Mouse (Mus musculus) Patski (cell line): ENCODE measurements around the gene Ankrd55. TPM values are rescaled to one million over a fixed set of nuclear protein-coding genes. Genes with fewer than 3 reads are reported as not detected.

Experiments used
- ATAC-seq: fragments of 100-300 bp; one replicate; pipeline ENCODE4 v1.8.0; 2021
- CTCF ChIA-PET: fragments of 350-600 bp; sonication (Branson Sonifier 250); formaldehyde crosslinking; loops from one replicate; lab custom pipeline; 2022; ENCODE audit warnings: inconsistent platforms; lab: Charles Lee
- POLR2A ChIA-PET: fragments of 350-600 bp; sonication (Branson Sonifier 250); formaldehyde crosslinking; loops from one replicate; lab custom pipeline; 2022; ENCODE audit warnings: antibody characterized with exemption, inconsistent platforms; lab: Charles Lee
- DNase-seq: peaks from one replicate; pipeline ENCODE4 v3.0.0-alpha.2; 2011; ENCODE audit warnings: low read depth, low spot score
- H3K27me3 ChIP-seq: fragments of 371-371 bp; one replicate; pipeline ENCODE4 v1.5.1; 2021
- CTCF ChIP-seq: fragments of 100-300 bp; IDR thresholded peaks from one replicate; pipeline ENCODE4 v1.5.1; 2021
- in situ Hi-C: fragments of 300-500 bp; cut with MboI; formaldehyde crosslinking; loops from 3 replicates; pipeline ENCODE4 v1.11.1; 2018; ENCODE audit warnings: low pct_unique_long_range_greater_than_20kb, mixed read lengths
- polyA plus RNA-seq: library from polyadenylated mRNA; unstranded; gene quantifications from one replicate; pipeline ENCODE4 v1.2.3, GENCODE M21; 2021

Gene Ankrd55
- polyA plus RNA-seq, 1 experiment from 2014 or later, result 1.2 TPM

DNA sequence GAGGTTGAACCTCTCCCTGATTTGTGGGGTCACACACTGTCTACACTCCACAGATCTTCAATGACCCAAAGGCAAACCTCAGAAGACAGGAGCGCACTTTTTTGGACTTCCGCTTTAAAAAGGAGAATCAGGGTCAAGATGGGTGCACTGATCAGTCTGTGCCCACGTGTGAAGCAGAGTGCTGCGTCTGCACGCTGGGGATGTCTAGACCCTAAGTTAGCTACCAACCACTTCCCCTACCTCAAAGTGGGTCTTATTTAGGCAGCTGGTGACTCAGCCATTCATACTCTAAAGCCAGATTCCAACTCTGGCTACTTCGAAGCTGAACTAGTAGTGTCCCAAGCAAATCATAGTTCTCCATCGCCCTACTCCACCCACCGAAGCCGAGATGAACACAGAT lies 48.9 kb downstream of the Ankrd55 start:
- in situ Hi-C loops, result no loop called here
- ChIA-PET POLR2A (interaction anchor here (1.2 to 1.5 kb wide), 3 partner anchors 12 to 128 kb away, joined by 3 to 5 read pairs (median 3); no protein-coding TSS in a partner anchor), CTCF (interaction anchor here (1.3 kb wide), 1 partner anchor 28 kb away, joined by 3 read pairs; no protein-coding TSS in a partner anchor)
- DNase-seq (no peak), ATAC-seq (no peak)
- no peak for TF ChIP-seq CTCF
- no peaks in the 10 kb centered on the region for H3K27me3 ChIP-seq

DNA sequence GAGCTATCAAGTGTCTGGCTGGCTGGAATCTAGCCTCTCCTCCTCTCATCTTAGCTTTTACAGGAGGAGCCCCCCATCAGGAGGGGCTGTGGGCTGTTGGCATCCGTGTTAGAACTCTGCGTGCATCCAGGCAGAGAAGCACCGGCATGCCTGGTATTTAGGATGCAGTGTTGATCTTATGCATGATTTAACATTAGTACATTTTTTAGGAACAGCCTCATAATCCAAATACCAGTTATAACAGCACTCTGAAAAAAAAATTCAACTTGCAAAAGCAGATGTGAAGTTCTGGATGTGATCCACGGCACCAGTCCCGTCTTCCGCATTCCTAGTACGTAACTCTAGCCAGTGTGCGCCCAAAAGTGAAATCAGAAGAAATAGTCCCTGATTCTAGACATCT lies 52.0 kb downstream of the Ankrd55 start:
- no peaks in the 10 kb centered on the region for H3K27me3 ChIP-seq
- DNase-seq (peak; percentile 53), ATAC-seq (peak; percentile 81)
- POLR2A ChIA-PET, result no interaction called here
- in situ Hi-C loops, result no loop called here
- TF ChIP-seq CTCF, result no peak
- CTCF ChIA-PET, result interaction anchor here (0.7 to 1.3 kb wide), 4 partner anchors 18 to 190 kb away, joined by 3 to 4 read pairs (median 3); no protein-coding TSS in a partner anchor

DNA sequence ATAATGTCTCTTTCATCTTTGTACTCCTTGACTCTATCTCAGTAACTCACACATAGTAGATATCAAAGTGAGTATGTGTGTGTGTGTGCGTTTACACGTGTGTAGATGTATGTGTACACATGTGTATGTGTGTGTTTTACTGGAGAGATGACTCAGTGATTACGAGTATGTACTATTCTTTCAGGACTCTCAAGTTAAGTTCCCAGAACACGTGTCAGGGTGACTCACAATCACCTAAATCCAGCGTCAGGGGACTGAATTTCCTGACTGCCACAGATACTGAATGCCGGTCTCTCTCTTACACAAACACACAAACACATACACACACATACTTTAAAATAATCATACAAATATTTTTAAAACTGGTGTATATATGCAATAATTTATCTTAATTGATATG lies 52.5 kb downstream of the Ankrd55 start:
- TF ChIP-seq CTCF, result no peak
- H3K27me3 ChIP-seq, result no peaks in the 10 kb centered on the region
- ChIA-PET CTCF (interaction anchor here (1.4 kb wide), 1 partner anchor 23 kb away, joined by 4 read pairs; no protein-coding TSS in a partner anchor), POLR2A (no interaction called here)
- DNase-seq, result no peak
- in situ Hi-C loops, result no loop called here
- peak; percentile 38 for ATAC-seq

DNA sequence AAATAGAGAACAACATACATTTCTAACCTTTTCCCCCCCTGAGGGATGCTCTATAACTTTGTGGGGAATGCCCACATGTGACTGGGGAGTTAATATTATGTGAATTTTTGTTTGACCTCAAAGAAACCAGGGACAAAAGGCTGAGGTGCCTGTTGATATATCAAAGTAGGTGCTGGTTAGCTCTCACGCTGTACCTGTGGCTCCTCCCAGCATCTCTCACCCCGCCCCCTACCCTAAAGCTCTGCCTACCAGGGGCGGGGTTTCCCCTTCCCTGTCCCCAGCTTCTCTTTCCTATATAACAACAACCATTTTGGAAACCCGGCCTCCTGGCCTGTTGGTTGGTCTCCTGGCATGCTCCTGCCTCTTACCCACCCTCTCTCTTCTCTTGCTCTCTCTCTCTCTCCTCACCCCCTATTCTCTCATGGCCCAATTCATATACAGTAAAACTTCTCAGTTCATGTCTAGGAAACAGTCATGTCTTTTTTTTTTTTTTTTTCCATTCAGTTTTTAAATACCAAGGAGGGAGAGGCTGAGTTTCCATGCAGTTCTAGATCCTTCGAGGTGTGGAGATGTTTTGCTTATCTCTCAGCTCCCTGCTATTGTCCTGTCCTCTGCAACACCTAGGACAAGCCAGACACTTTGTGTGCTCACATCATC lies 54.8 kb downstream of the Ankrd55 start:
- no peaks in the 10 kb centered on the region for H3K27me3 ChIP-seq
- TF ChIP-seq CTCF, result no peak
- CTCF ChIA-PET, result no interaction called here
- DNase-seq (no peak), ATAC-seq (no peak)
- in situ Hi-C loops, result no loop called here
- POLR2A ChIA-PET, result interaction anchor here (0.6 kb wide), 1 partner anchor 963 kb away, joined by 3 read pairs; no protein-coding TSS in a partner anchor

DNA sequence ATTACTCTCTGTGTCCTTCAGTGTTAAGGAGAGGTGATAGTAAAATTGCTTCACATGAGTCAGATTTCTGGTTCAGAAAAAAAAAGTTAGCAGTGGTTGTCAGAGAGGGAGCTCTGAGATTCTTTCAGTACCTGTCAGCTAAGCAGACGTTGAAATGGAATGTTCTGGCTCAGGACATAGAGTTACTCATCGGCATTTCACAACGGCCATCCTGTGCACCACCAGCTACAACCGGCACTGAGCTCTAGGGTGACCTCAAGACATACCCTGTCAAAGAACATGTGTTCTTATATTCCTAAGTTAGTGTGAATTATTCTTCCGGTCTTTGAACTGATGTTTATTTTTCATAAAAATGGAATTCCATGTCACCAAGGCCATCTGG lies 55.4 kb downstream of the Ankrd55 start:
- no peak for TF ChIP-seq CTCF
- no peak for DNase-seq
- ChIA-PET CTCF (interaction anchor here (1.1 kb wide), 1 partner anchor 17 kb away, joined by 3 read pairs; no protein-coding TSS in a partner anchor), POLR2A (interaction anchor here (0.6 kb wide), 1 partner anchor 962 kb away, joined by 3 read pairs; no protein-coding TSS in a partner anchor)
- H3K27me3 ChIP-seq, result no peaks in the 10 kb centered on the region
- in situ Hi-C loops, result no loop called here
- no peak for ATAC-seq

DNA sequence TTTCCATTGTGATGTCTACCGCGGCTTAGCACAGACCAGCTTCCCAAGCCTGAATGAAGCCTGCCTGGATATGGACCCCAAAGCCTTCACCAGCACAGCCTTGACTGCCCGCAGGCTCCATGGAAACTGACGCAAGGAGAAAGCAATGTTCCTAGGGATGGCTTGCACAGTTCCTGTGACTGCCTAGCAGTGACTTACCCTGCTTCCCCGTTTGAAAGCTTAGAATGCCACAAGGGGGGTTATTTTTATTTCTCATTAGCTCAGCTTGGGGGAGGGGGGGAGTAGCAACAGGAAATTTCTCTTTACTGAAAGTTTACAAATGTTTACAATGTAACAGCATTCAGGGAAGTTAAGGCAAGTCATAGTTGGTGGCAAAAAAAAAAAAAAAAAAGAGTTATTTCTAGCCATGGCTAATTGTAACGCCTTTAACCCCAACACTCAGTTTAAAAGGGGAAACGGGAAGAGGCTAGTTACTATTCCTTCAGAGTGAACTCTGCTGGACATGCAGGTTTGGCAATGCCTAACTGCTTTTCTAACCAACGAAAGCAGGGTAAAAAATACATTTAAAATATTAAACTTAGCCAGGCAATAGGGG lies 56.1 kb downstream of the Ankrd55 start:
- in situ Hi-C loops, result no loop called here
- DNase-seq, result no peak
- ATAC-seq, result no peak
- no peak for TF ChIP-seq CTCF
- ChIA-PET POLR2A (no interaction called here), CTCF (interaction anchor here (1.1 kb wide), 1 partner anchor 18 kb away, joined by 3 read pairs; no protein-coding TSS in a partner anchor)
- no peaks in the 10 kb centered on the region for H3K27me3 ChIP-seq

DNA sequence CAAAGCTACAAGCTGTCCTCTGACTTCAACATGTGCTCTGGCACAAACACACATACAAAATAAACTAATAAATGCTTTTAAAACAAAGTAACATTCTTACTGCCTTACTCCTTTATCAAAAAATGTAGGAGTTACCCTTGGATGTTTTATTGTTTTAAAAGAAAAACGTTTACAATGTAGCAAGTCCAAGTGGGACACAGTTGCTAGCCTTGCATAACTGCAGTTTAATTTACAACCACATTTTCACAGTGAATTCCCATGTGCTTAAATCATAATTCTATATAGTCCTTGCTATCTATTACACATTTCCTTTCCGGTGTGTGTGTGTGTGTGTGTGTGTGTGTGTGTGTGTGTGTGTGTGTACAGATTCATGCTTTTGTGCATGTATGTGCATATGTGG lies 57.3 kb downstream of the Ankrd55 start:
- peak; percentile 43 for DNase-seq
- POLR2A ChIA-PET, result interaction anchor here (0.6 kb wide), 1 partner anchor 20 kb away, joined by 4 read pairs; no protein-coding TSS in a partner anchor
- CTCF ChIA-PET, result no interaction called here

DNA sequence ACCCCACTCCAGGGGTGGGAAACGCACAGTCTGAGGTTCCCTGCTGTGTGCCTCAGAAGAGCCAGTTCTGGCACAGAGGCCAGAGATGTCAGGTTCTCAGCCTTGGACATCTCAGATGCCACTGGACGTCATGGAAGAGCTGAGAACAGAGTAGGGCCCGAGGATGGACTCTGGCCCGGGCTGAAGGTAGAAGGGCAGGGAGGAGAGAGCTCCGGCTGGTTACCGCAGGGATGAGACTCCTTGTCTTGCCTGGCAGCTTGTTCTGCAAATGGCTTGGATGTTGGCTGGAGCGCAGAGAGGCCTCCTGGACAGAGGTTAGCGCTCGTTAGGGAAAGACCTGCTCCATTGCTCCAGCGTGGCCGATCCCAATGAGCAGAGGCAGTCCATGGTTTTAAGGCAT lies 57.8 kb downstream of the Ankrd55 start:
- no peaks in the 10 kb centered on the region for H3K27me3 ChIP-seq
- CTCF ChIA-PET, result interaction anchor here (1.6 kb wide), 1 partner anchor 108 kb away, joined by 3 read pairs; no protein-coding TSS in a partner anchor
- in situ Hi-C loops, result no loop called here
- TF ChIP-seq CTCF, result no peak
- POLR2A ChIA-PET, result interaction anchor here (0.6 to 1.2 kb wide), 2 partner anchors 14 to 21 kb away, joined by 3 to 4 read pairs; no protein-coding TSS in a partner anchor
- no peak for ATAC-seq
- DNase-seq, result no peak

More for the DNA sequence above, 57.3 kb downstream of the Ankrd55 start:
- no peak for TF ChIP-seq CTCF
- no peaks in the 10 kb centered on the region for H3K27me3 ChIP-seq
- in situ Hi-C loops, result no loop called here
- no peak for ATAC-seq

DNA sequence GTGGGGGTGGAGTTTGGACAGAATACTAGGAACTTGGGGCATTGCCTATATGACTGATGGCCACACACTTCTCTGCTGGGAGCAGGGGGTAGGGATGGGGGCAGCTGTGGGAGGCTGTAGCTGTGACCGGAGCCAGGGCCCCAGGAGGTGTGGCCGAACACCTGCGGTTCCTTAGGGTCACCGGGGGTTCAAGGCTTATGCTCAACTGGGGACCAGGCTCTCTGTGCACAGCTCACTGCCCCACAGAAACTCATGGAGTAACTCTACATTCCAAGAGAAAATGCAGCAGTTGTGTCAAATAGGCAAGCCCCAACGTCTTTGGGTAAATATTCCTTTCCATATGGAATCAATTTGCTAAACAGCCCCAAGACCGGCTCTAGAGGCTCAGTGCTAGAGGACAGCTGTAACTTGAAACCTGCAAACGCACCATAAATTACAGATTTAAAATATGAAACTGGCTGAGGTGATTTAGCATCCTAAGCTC lies 58.5 kb downstream of the Ankrd55 start:
- in situ Hi-C loops, result no loop called here
- no peak for DNase-seq
- ChIA-PET POLR2A (interaction anchor here (1.2 kb wide), 1 partner anchor 13 kb away, joined by 3 read pairs; no protein-coding TSS in a partner anchor), CTCF (interaction anchor here (1.6 kb wide), 1 partner anchor 107 kb away, joined by 3 read pairs; no protein-coding TSS in a partner anchor)
- no peak for ATAC-seq
- TF ChIP-seq CTCF, result no peak
- no peaks in the 10 kb centered on the region for H3K27me3 ChIP-seq

DNA sequence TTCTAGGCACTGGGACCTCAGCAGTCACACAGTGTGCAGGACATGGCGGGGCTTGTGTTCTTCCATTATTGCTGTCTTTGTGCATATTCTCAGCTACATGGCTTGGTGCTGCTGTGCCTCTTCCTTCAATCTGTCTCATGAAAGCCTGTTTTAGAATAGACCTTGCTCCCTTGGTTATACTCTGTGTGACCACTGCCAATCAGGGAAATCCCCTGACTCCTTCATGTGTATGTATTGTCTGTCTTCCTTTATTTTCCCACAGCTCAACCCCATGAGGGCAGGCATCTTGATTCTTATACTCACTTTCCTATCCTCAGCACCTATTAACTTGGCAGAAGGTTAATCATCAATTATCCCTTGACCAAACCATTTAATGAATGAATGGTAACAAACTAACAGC lies 60.0 kb downstream of the Ankrd55 start:
- in situ Hi-C loops, result no loop called here
- DNase-seq, result no peak
- POLR2A ChIA-PET, result no interaction called here
- no peak for ATAC-seq
- CTCF ChIA-PET, result interaction anchor here (1.5 kb wide), 1 partner anchor 16 kb away, joined by 4 read pairs; no protein-coding TSS in a partner anchor
- no peak for TF ChIP-seq CTCF
- H3K27me3 ChIP-seq, result no peaks in the 10 kb centered on the region
